Mouse (Mus musculus): Measurements from ENCODE around the gene Cpeb1. TPM values are rescaled to one million over a fixed set of nuclear protein-coding genes. Genes with fewer than 3 reads are reported as not detected.

Gene Cpeb1
- polyA plus RNA-seq, 2 experiments: 0.77 to 1.1 TPM

DNA sequence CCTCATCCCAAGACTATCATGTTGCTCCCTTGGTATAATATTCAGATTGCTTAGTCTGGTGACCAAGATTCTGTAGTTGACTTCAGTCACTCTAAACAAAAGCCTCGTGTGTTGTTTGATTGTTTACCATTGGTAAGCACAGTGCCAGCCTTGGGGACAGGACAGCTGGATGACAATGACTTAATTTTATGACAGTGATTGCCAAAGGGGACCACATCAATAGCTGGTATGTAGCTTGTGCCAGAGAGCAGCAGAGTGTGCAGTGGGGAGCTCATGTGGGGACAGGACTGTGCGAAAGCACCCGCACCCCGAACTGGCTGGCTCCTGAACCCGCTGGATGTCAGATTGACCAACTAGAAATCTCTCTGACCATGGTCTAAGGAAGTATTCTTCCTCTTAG lies 150.6 kb downstream of the Cpeb1 start:
- no peak overlapping the region for H3K27ac ChIP-seq (replicated peaks; ENCODE audit: low read depth, low read length)
- no peak for TF ChIP-seq POLR2A (IDR thresholded peaks at IDR 0.05; ENCODE audit: borderline replicate concordance, extremely low read depth, insufficient read depth, insufficient read length)
- no peaks in the 10 kb centered on the region for H3K4me1 ChIP-seq (ENCODE audit: control insufficient read depth, insufficient read depth, low read length)
- no peak overlapping the region for H3K9ac ChIP-seq (ENCODE audit: low read depth, low read length, severe bottlenecking)
- ATAC-seq (ENCODE audit: low FRiP score, low read depth) (no peak), DNase-seq (ENCODE audit: low spot score) (no peak)
- H3K4me2 ChIP-seq (replicated peaks; ENCODE audit: low read depth, low read length, severe bottlenecking): no peak overlapping the region
- H3K27me3 ChIP-seq (ENCODE audit: control insufficient read depth, insufficient read depth, low read length): no peaks in the 10 kb centered on the region
- no peak overlapping the region for H3K4me3 ChIP-seq (replicated peaks; ENCODE audit: low read length)
- H3K36me3 ChIP-seq (ENCODE audit: control insufficient read depth, insufficient read depth, low read length): no peaks in the 10 kb centered on the region
- WGBS: 89% methylated on average over 5 of the region's 5 CpGs
- H3K9me3 ChIP-seq (ENCODE audit: control insufficient read depth, low read length): no peaks in the 10 kb centered on the region

DNA sequence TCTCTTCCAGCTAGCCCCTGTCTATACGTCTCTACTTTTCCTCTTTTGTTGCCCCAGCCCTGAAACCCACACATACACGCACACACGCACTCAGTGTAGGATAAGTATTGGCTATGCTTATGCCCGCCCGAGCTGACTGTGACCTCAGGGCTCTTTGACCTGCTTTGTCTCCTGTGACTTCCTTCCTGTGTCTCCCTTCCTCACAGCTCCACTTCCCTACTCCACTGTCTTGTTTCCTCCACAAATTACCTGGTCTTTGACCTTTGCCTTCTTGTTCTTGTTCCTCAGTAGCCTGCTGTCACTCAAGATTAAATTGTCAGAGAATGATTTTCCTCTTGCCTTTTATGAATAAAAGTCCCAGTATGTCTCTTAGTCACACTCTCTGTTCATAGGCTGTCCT lies 151.2 kb downstream of the Cpeb1 start:
- WGBS: 80% methylated on average over 5 of the region's 5 CpGs
- no peak for TF ChIP-seq POLR2A (IDR thresholded peaks at IDR 0.05; ENCODE audit: borderline replicate concordance, extremely low read depth, insufficient read depth, insufficient read length)
- H3K4me1 ChIP-seq (ENCODE audit: control insufficient read depth, insufficient read depth, low read length): no peaks in the 10 kb centered on the region
- H3K27ac ChIP-seq (replicated peaks; ENCODE audit: low read depth, low read length): no peak overlapping the region
- no peaks in the 10 kb centered on the region for H3K9me3 ChIP-seq (ENCODE audit: control insufficient read depth, low read length)
- H3K9ac ChIP-seq (ENCODE audit: low read depth, low read length, severe bottlenecking): no peak overlapping the region
- H3K4me2 ChIP-seq (replicated peaks; ENCODE audit: low read depth, low read length, severe bottlenecking): no peak overlapping the region
- H3K4me3 ChIP-seq (replicated peaks; ENCODE audit: low read length): no peak overlapping the region
- H3K27me3 ChIP-seq (ENCODE audit: control insufficient read depth, insufficient read depth, low read length): no peaks in the 10 kb centered on the region
- no peaks in the 10 kb centered on the region for H3K36me3 ChIP-seq (ENCODE audit: control insufficient read depth, insufficient read depth, low read length)
- DNase-seq (ENCODE audit: low spot score) (no peak), ATAC-seq (ENCODE audit: low FRiP score, low read depth) (no peak)

DNA sequence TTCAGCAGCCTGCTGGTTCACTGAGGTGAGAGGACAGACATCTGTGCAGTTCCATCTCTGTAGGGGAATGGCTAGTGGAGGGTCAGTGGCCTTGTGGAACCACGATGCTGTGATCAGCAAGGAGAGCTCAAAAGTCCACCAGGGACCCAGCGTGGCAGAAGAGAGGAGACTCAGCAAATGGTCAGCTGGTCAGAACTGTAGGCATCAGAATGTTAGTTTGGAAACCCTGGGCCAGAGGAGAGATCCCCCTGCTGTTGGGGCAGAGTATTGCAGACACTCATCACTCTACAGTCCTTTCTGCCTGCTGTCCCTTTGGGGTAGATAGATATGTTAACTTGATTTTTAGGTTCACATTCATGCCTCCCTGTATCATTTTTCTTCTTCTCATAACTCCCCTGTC lies 151.6 kb downstream of the Cpeb1 start:
- Histone ChIP-seq H3K9me3 (ENCODE audit: control insufficient read depth, low read length) (no peaks in the 10 kb centered on the region), H3K27ac (replicated peaks; ENCODE audit: low read depth, low read length) (no peak overlapping the region), H3K36me3 (ENCODE audit: control insufficient read depth, insufficient read depth, low read length) (no peaks in the 10 kb centered on the region), H3K4me3 (replicated peaks; ENCODE audit: low read length) (no peak overlapping the region), H3K27me3 (ENCODE audit: control insufficient read depth, insufficient read depth, low read length) (no peaks in the 10 kb centered on the region), H3K9ac (ENCODE audit: low read depth, low read length, severe bottlenecking) (no peak overlapping the region), H3K4me2 (replicated peaks; ENCODE audit: low read depth, low read length, severe bottlenecking) (no peak overlapping the region), H3K4me1 (ENCODE audit: control insufficient read depth, insufficient read depth, low read length) (no peaks in the 10 kb centered on the region)
- 87% methylated on average over 2 of the region's 2 CpGs for WGBS
- no peak for TF ChIP-seq POLR2A (IDR thresholded peaks at IDR 0.05; ENCODE audit: borderline replicate concordance, extremely low read depth, insufficient read depth, insufficient read length)
- ATAC-seq (ENCODE audit: low FRiP score, low read depth) (no peak), DNase-seq (ENCODE audit: low spot score) (no peak)

DNA sequence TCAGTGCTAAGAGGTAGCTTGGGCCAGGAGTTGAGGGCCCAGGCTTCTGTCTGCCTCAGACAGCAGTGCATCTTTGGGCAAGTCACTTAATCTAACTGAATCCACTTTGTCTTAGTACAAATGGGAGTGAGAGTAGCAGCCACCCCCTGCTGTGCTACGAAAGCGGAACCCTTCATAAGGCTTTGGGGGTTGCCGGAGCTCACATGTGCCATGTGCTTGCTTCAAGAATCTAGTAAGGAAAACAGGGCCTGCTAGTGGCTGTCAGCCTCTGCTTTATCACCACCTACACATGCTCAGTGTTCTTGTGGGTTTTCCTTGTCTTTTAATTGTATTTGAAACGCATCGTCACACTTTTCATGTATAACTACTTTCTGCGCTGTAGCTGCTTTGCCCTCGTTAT lies 153.9 kb downstream of the Cpeb1 start:
- H3K4me3 ChIP-seq (replicated peaks; ENCODE audit: low read length): no peak overlapping the region
- DNase-seq (ENCODE audit: low spot score) (no peak), ATAC-seq (ENCODE audit: low FRiP score, low read depth) (no peak)
- no peak overlapping the region for H3K9ac ChIP-seq (ENCODE audit: low read depth, low read length, severe bottlenecking)
- H3K4me2 ChIP-seq (replicated peaks; ENCODE audit: low read depth, low read length, severe bottlenecking): no peak overlapping the region
- H3K27ac ChIP-seq (replicated peaks; ENCODE audit: low read depth, low read length): no peak overlapping the region
- H3K36me3 ChIP-seq (ENCODE audit: control insufficient read depth, insufficient read depth, low read length): no peaks in the 10 kb centered on the region
- no peak for TF ChIP-seq POLR2A (IDR thresholded peaks at IDR 0.05; ENCODE audit: borderline replicate concordance, extremely low read depth, insufficient read depth, insufficient read length)
- no peaks in the 10 kb centered on the region for H3K4me1 ChIP-seq (ENCODE audit: control insufficient read depth, insufficient read depth, low read length)
- no peaks in the 10 kb centered on the region for H3K27me3 ChIP-seq (ENCODE audit: control insufficient read depth, insufficient read depth, low read length)
- no peaks in the 10 kb centered on the region for H3K9me3 ChIP-seq (ENCODE audit: control insufficient read depth, low read length)
- 37% methylated on average over 7 of the region's 7 CpGs for WGBS

DNA sequence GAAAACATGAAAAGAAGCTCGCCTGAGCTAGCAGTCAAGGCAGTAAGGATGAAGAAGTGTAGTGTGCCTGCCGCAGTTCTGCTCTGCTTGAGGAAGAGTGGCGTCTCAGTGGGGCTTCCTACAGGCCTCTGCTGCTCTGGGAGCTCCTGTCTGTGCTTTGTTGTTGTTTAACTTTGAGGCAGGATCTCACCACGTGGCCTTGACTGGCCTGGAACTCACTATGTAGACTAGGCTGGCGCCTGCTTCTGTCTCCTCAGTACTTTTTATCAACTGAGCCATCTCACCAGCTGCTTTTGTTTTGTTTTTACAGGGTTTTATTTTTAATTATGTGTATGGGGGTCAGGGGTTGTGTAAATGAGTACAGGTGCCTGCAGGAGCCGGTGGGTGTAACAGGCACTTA lies 157.1 kb downstream of the Cpeb1 start:
- ATAC-seq (ENCODE audit: low FRiP score, low read depth): no peak
- 22% methylated on average over 6 of the region's 6 CpGs for WGBS
- H3K36me3 ChIP-seq (ENCODE audit: control insufficient read depth, insufficient read depth, low read length): no peaks in the 10 kb centered on the region

More for the DNA sequence above, 157.1 kb downstream of the Cpeb1 start:
- H3K4me2 ChIP-seq (replicated peaks; ENCODE audit: low read depth, low read length, severe bottlenecking): no peak overlapping the region
- DNase-seq (ENCODE audit: low spot score): no peak
- no peak for TF ChIP-seq POLR2A (IDR thresholded peaks at IDR 0.05; ENCODE audit: borderline replicate concordance, extremely low read depth, insufficient read depth, insufficient read length)
- H3K27me3 ChIP-seq (ENCODE audit: control insufficient read depth, insufficient read depth, low read length): no peaks in the 10 kb centered on the region
- H3K27ac ChIP-seq (replicated peaks; ENCODE audit: low read depth, low read length): no peak overlapping the region
- H3K9ac ChIP-seq (ENCODE audit: low read depth, low read length, severe bottlenecking): no peak overlapping the region
- H3K4me3 ChIP-seq (replicated peaks; ENCODE audit: low read length): no peak overlapping the region
- H3K4me1 ChIP-seq (ENCODE audit: control insufficient read depth, insufficient read depth, low read length): peaks cover 7% of the 10 kb centered on the region
- no peaks in the 10 kb centered on the region for H3K9me3 ChIP-seq (ENCODE audit: control insufficient read depth, low read length)

Other genes starting within 250 kb of the Cpeb1 start
- gene Pde8a, start 241.9 kb downstream of the Cpeb1 start, polyA plus RNA-seq (2012; rRNA removed): 8.1 and 8.2 TPM in 2 replicates
- 5.5 and 6.6 TPM in 2 replicates for gene Pde8a, start 241.9 kb downstream of the Cpeb1 start, polyA plus RNA-seq (2014; fragmentation: Nextera tagmentation; extraction: Ambion mirVana)
- gene Rps17, start 110.2 kb downstream of the Cpeb1 start, polyA plus RNA-seq (2012; rRNA removed): 1,944 and 2,727 TPM in 2 replicates
- 1,353 and 1,439 TPM in 2 replicates for gene Rps17, start 110.2 kb downstream of the Cpeb1 start, polyA plus RNA-seq (2014; fragmentation: Nextera tagmentation; extraction: Ambion mirVana)
- 0.33 and 0.54 TPM in 2 replicates for gene Ap3b2, start 38.5 kb upstream of the Cpeb1 start, polyA plus RNA-seq (2012; rRNA removed)
- 0.23 TPM in 1 of 2 replicates, not detected in the other for gene Ap3b2, start 38.5 kb upstream of the Cpeb1 start, polyA plus RNA-seq (2014; fragmentation: Nextera tagmentation; extraction: Ambion mirVana)
- gene BC048679, start 42.8 kb upstream of the Cpeb1 start, polyA plus RNA-seq (2012; rRNA removed): not detected in 2 replicates
- gene BC048679, start 42.8 kb upstream of the Cpeb1 start, polyA plus RNA-seq (2014; fragmentation: Nextera tagmentation; extraction: Ambion mirVana): not detected in 2 replicates
- 0.68 and 0.78 TPM in 2 replicates for gene Fsd2, start 111.5 kb upstream of the Cpeb1 start, polyA plus RNA-seq (2012; rRNA removed)
- gene Fsd2, start 111.5 kb upstream of the Cpeb1 start, polyA plus RNA-seq (2014; fragmentation: Nextera tagmentation; extraction: Ambion mirVana): 0.58 and 1.3 TPM in 2 replicates
- gene Whamm, start 115.8 kb upstream of the Cpeb1 start, polyA plus RNA-seq (2012; rRNA removed): 10.4 and 11.0 TPM in 2 replicates
- gene Whamm, start 115.8 kb upstream of the Cpeb1 start, polyA plus RNA-seq (2014; fragmentation: Nextera tagmentation; extraction: Ambion mirVana): 5.4 and 7.5 TPM in 2 replicates

Data from limb, embryonic 14.5 days (tissue).